Comparison of ENCODE assay signal across 27 mouse cellular contexts in genomic region chr14:39867163-39867562, GRCm38 (mm10).
"Had no signal": no experiment of that assay in that cellular context is flagged by ENCODE, and none has a peak within 500 bp of the region (broad histone marks: within the 10 kb centered on the region; RNA-seq: fewer than 3 reads in every experiment).

No protein-coding gene starts in this region.

- DNase-seq: cerebellum, adult 9-10 months; cerebellum, adult 9-11 months; cerebellum, postnatal 10 days; cerebellum, postnatal 14 days; cerebellum, postnatal 25 days; cerebellum, postnatal 36 days; embryo, embryonic 11 days; forebrain, postnatal 0 days; gastrocnemius, adult 2 months; gastrocnemius, postnatal 10 days; gastrocnemius, postnatal 14 days; gastrocnemius, postnatal 25 days; gastrocnemius, postnatal 36 days; heart, adult 11 months; heart, adult 18-20 months; heart, adult 2 months had no signal

- H3K27ac ChIP-seq: embryonic facial prominence, embryonic 10.5 days; embryonic facial prominence, embryonic 12.5 days; embryonic facial prominence, embryonic 13.5 days; embryonic facial prominence, embryonic 15.5 days; forebrain, embryonic 10.5 days; forebrain, embryonic 12.5 days; forebrain, embryonic 13.5 days; forebrain, embryonic 15.5 days; gastrocnemius, adult 2 months; heart, adult 2 months had no signal

- ATAC-seq: forebrain, embryonic 13.5 days; forebrain, embryonic 14.5 days; forebrain, embryonic 15.5 days; forebrain, embryonic 16.5 days; forebrain, postnatal 0 days had no signal

- H3K4me1 ChIP-seq: embryonic facial prominence, embryonic 12.5 days; embryonic facial prominence, embryonic 13.5 days; embryonic facial prominence, embryonic 15.5 days; forebrain, embryonic 12.5 days; forebrain, embryonic 13.5 days; forebrain, embryonic 15.5 days had no signal

- H3K4me3 ChIP-seq: embryonic facial prominence, embryonic 10.5 days; embryonic facial prominence, embryonic 12.5 days; embryonic facial prominence, embryonic 13.5 days; embryonic facial prominence, embryonic 15.5 days; erythroblast, embryonic 14.5 days; forebrain, embryonic 10.5 days; forebrain, embryonic 12.5 days; forebrain, embryonic 13.5 days; forebrain, embryonic 15.5 days; gastrocnemius, adult 2 months; heart, adult 2 months had no signal

- H3K36me3 ChIP-seq: embryonic facial prominence, embryonic 10.5 days; embryonic facial prominence, embryonic 12.5 days; embryonic facial prominence, embryonic 13.5 days; embryonic facial prominence, embryonic 15.5 days; forebrain, embryonic 10.5 days; forebrain, embryonic 12.5 days; forebrain, embryonic 15.5 days had no signal

- H3K9me3 ChIP-seq: embryonic facial prominence, embryonic 10.5 days; embryonic facial prominence, embryonic 12.5 days; embryonic facial prominence, embryonic 13.5 days; embryonic facial prominence, embryonic 15.5 days; forebrain, embryonic 10.5 days; forebrain, embryonic 12.5 days; forebrain, embryonic 13.5 days; forebrain, embryonic 15.5 days had no signal

- H3K27me3 ChIP-seq: embryonic facial prominence, embryonic 12.5 days; embryonic facial prominence, embryonic 13.5 days; embryonic facial prominence, embryonic 15.5 days; forebrain, embryonic 12.5 days; forebrain, embryonic 13.5 days; forebrain, embryonic 15.5 days had no signal

- H3K9ac ChIP-seq: embryonic facial prominence, embryonic 12.5 days; embryonic facial prominence, embryonic 13.5 days; embryonic facial prominence, embryonic 15.5 days; forebrain, embryonic 12.5 days; forebrain, embryonic 13.5 days; forebrain, embryonic 15.5 days; forebrain, postnatal 0 days had no signal
